Mouse (Mus musculus): ENCODE measurements at regions not wholly inside any gene's neighbourhood (a gene's known extent, or its start where the extent isn't known, plus 50 kb on each side); places are given as distances from the start of the nearest gene placed in this dataset.

DNA sequence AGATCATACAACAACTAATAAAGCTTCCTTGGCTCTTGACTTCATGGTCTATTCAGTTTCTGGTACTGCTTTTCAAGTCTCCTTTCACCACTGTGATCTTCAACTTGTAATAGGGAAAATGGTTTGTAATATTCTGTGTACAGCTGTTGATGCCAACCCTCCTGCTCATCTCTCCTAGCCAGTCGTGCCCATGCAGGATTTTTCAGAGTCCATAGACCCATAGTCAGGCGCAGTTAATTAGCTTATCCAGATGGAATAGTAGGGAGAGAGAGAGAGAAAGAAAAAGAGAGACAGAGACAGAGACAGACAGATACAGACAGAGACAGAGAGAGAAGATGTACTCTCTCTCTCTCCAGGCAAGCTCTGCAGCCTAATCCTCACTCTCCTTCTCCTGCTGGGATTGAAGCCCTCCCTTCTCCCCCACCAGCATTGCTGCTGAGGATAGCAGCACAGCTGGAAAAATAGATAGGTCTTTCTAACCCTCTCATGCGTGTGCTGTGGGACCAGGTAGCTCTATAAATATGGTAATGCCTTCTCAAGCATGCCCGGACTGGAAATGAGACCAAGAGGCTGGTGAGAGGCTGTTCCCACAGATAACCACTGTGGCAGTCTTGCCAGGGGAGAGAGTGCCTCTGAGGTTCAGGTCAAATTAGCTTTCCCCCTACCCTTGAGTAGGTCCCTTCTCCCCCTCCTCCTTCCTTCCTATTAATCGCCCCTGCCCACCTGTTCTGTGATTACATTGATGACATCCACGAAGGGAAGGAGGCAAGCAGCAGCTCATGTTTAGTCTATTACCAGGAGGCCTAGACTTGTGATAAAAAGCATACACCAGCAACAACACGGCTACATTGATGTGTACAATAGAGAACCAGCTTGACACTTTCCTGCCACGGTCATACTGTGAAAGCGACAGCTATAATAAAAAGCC lies 301.9 kb upstream of the Brinp1 start:
- Histone ChIP-seq H3K4me3 (ENCODE audit: low read depth, low read length) (no peak overlapping the region), H3K9ac (ENCODE audit: low read length) (no peak overlapping the region), H3K9me3 (ENCODE audit: control insufficient read depth, low read length) (no peaks in the 10 kb centered on the region), H3K27ac (ENCODE audit: low read depth, low read length) (no peak overlapping the region), H3K4me2 (no peak overlapping the region), H3K4me1 (ENCODE audit: control insufficient read depth, insufficient read depth, low read length) (no peaks in the 10 kb centered on the region), H3K36me3 (ENCODE audit: control insufficient read depth, insufficient read depth, low read length) (no peaks in the 10 kb centered on the region), H3K27me3 (ENCODE audit: control insufficient read depth, insufficient read depth, low read length) (no peaks in the 10 kb centered on the region)
- WGBS, result 50% methylated on average over 9 of the region's 9 CpGs
- DNase-seq (ENCODE audit: low spot score, missing footprints), result no peak
- peak; percentile 78 for ATAC-seq (ENCODE audit: low FRiP score)

Measured in midbrain, embryonic 11.5 days (tissue).